Mouse (Mus musculus) spleen, adult 2 months (tissue): ENCODE results near the gene Hs1bp3.

ENCODE experiments used
- CTCF ChIP-seq: fragments of 200-500 bp; IDR thresholded peaks from 2 replicates; pipeline ENCODE4 v1.5.1; 2011; ENCODE audit warnings: mild to moderate bottlenecking, inconsistent platforms; ENCODE audit not compliant: insufficient read depth, insufficient read length, insufficient replicate concordance; ENCODE audit errors: extremely low read depth
- POLR2A ChIP-seq: fragments of 200-500 bp; IDR thresholded peaks from 2 replicates; pipeline ENCODE4 v1.6.1; 2011; ENCODE audit warnings: low read depth, low read length, inconsistent platforms

- TF ChIP-seq POLR2A (no peak), CTCF (no peak)
Measured at GRCm38 (mm10) chr12:8324086-8324485, 10.9 kb downstream of the Hs1bp3 start.
